Mouse (Mus musculus) thymus, adult 2 months (tissue): ENCODE measurements around the gene Piwil1.

ENCODE experiments used
- CTCF ChIP-seq: fragments of 200-500 bp; IDR thresholded peaks from 2 replicates; pipeline ENCODE4 v1.5.1; 2012; ENCODE audit warnings: mild to moderate bottlenecking, control low read depth, low read length, moderate library complexity, borderline replicate concordance; ENCODE audit not compliant: control insufficient read depth, poor library complexity, insufficient read depth; ENCODE audit errors: extremely low read depth
- POLR2A ChIP-seq: fragments of 200-500 bp; IDR thresholded peaks from 2 replicates; pipeline ENCODE4 v1.6.1; 2012; ENCODE audit warnings: mild to moderate bottlenecking, low read length, control low read depth, moderate library complexity; ENCODE audit not compliant: control insufficient read depth, poor library complexity, insufficient read depth; ENCODE audit errors: extremely low read depth

GRCm38 (mm10) chr5:128656496-128657135 lies 45.7 kb upstream of the Piwil1 start:
- TF ChIP-seq CTCF = no peak
- TF ChIP-seq POLR2A = no peak
